Mouse (Mus musculus) heart, adult 9 months (tissue): Measurements from ENCODE around the gene Zranb1.

Experiments used
- DNase-seq, 2 experiments: peaks; one replicate each; pipeline ENCODE4 v3.0.0; 2022; ENCODE audit warnings: low spot score in 2 of 2

The Zranb1 gene

GRCm38 (mm10) chr7:132927201-132927600 lies 3.7 kb upstream of the Zranb1 start:
- DNase-seq = no peak

DNA sequence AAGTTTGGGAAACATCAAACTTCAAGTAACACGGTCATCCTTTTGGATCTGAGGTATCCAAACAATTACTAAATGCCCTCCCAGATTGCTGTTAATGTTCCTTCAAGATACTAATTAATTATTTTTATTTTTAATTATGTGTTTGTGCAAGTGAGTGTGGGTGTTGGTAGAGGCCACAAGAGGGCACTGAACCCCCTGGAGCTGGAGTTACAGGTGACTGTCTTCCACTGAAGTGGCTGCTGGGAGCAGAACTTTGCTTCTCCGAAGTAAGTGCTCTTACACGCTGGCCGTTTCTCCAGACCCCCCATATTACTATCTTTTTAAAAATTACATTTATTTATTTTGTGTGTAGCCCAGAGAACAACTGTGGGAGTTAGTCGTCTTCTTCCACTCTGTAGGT lies 887 bp upstream of the Zranb1 start:
- no peak for DNase-seq

DNA sequence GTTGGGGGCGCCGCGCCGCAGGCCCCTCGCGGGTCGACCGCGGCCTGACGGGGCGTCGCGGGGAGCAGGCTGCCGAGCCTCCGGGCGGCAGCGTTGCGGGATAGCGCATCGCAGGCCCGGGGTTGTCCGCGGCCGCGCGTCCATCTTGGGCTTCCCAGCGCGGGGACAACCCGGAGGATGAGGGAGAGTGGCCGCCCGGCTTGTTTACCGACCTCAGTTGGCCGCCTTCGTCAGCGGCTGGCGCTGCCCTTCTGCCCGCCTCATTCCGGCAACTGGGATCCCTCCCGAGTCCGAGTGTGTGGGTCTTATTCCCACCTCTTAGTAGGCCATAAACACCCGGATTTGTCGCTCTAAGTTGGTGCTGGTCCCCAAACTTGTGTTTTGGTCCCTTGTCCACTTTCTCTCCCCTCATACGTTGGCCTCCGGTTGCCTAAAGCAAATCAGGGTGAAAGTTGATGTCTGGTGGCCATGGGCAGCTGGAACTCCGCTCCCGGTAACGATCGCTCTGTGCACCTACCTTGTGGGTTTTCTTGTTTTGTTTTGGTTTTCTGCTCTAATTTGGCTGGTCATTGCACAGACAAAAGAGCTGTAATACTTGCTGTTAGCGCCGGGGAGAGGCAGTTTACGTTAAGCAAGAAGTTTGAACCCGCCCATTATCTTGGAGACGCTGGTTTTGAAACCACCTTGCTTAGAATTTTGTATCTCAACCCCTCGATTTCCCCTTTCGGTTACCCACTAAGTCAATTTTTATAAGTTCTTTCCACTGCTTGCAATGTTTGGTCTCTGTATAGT lies 814 bp downstream of the Zranb1 start:
- DNase-seq = peak; percentile 39 to 51

DNA sequence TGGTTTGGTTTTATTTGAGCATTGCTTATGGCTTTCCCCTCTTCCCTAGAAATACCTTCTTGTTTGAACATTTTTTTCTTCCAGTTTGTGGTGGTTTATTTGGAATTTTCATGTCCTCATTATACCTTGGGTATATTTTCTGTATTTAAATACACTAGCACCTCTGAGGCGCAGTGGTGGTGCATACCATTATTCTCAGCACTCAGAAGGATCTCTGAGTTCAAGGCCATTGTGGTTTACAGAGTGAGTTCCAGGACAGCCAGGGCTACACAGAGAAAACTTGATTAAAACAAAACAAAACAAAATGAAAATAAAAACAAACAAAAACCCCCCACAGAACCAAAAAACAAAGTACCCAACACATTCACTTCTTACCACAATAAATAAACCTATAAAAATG lies 2.4 kb downstream of the Zranb1 start:
- DNase-seq = no peak

DNA sequence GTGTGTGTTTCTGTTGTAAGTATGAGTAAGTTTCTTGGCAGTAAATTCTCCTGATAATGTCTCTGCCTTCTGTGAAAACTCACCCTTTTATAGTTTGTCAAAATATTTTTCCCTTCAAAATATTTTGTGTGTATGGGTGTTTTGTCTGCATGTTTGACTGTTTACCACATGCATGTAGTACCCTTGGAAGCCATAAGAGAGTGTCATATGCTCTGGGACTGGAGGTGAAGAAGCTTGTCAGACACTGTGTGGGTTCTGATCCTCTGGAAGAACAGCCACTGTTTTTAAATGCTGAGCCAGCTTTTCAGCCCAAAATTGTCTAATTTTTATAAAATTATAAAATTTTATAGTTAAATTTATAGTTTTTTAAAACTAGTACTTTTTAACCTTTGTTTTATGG lies 3.8 kb downstream of the Zranb1 start:
- no peak for DNase-seq

- DNase-seq = no peak
Measured at GRCm38 (mm10) chr7:132939118-132939517, 8.2 kb downstream of the Zranb1 start.

- DNase-seq = no peak
Measured at GRCm38 (mm10) chr7:132940569-132940968, 9.6 kb downstream of the Zranb1 start.

GRCm38 (mm10) chr7:132949968-132950367 lies 19.0 kb downstream of the Zranb1 start:
- no peak for DNase-seq

DNA sequence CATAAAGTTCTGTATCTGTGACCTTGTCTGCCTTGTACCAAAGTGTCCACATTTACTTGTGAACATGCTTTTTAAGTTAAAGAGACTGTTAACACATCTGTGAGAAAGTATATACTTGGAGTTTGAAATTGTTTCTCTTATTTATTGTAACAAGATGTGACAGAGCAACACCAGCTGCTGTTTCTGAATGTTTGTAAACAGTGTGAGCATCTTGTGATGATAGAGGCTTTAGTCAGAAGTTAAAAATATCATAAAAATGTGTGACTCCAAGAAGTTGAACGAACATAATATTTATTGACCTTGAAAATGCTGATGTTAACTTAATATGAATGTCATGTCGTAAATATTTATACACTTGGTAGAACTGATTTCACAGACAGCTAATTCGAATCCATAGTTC lies 19.7 kb downstream of the Zranb1 start:
- DNase-seq = no peak

DNA sequence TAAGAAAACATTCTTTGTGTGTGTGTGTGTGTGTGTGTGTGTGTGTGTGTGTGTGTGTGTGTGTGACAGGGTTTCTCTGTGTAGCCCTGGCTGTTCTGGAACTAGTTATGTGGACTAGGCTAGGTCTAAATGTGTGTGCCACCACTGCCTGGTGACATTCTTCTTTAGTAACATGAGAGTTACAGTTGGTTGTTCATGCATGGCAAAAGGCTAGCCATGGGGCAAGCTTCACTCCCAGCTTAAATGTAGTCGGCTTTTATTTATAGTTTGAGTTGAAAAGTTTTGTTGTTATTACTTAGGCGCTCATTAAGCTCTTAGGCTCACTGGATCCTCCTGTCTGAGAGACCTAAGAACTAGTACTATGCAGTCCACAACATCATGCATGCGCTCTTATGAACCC lies 33.5 kb downstream of the Zranb1 start:
- no peak for DNase-seq

GRCm38 (mm10) chr7:132965707-132966106 lies 34.8 kb downstream of the Zranb1 start:
- no peak for DNase-seq

DNA sequence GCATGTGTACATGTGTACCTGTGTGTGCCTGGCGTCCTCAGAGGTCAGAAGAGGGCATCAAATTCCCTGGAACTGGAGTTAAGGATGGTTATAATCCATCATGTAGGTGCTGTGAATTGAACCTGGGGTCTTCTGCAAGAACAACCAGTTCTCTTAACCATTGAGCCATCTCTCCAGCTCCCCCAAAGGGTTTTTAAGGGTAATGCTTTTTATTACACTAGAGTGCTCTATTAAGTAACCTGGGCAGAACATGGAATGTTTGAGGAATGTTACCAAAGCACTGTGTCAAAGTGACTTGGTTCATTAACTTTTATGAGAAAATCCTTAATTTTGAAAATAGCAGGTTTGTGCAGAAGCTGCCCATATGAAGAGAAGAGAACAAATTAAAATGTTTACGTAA lies 41.1 kb downstream of the Zranb1 start:
- no peak for DNase-seq

DNA sequence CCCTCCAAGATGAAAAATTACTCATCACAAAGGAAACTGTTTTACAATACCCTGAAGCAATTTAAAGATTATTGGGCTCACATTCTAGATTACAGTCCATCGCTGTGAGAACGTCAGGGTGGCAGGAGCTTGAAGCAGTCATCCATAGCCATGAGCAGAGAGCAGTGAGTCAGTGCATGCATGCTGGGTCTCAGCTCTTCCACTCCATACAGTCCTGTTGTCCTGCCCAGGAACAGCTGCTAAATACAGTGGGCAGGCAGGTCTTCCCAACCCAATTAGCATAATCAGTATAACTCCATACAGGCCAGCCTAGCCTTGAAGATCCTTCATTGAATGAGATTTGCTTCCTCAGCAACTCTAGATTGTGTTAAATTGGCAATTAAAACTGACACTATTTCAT lies 45.1 kb downstream of the Zranb1 start:
- no peak for DNase-seq

- no peak for DNase-seq
Measured at GRCm38 (mm10) chr7:132977981-132978380, 47.0 kb downstream of the Zranb1 start.

- no peak for DNase-seq
Measured at GRCm38 (mm10) chr7:132982639-132983038, 51.7 kb downstream of the Zranb1 start.

DNA sequence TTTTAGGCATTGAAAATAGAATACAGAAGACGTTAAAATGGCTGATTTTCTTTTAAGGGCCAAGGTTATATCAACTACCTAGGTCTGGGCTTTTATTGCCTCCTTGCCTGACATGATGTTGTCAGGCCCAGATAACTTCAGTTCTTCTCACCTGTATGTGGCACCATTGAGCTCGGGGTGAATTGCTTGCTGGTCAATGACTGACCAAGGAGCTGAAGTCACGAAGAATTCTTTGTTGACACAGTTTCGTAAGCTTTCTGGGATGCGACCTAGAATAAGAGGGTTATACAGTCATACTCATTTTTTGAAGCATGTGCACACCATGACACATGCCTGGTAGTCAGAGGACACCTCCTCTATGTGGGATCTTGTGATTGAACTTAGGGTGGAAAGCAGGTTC lies 58.9 kb downstream of the Zranb1 start:
- no peak for DNase-seq

DNA sequence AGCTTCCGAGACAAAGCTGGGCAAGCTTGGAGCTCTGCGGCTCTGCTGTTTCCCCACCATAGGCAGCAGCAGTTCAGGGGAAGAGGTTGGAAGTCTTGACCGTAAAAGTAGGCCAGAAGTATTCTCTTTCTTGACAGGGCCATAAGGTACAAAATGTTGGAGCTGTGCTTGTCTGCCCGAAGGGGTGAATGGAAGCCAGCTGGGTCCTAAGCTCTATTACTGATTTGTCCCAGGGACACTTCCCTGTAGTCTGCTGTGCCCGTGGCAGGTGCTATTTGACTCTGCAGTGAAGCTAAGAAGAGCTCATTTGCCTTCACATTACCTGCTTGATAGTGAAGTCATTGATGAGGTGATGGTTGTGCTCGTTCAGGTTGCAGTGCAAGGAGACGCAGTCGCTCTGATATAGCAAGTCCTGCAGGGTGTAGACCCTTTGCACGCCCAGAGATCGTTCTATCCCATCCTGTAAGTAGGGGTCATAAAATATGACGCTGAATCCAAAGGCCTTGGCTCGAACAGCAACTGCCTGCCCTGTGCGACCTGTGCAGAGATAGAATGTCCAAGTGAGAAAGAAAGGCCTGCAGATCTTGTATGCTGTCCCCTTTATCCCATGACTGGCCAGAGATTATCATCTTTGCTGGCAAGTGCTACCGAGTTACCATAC lies 60.4 kb downstream of the Zranb1 start:
- DNase-seq = no peak

DNA sequence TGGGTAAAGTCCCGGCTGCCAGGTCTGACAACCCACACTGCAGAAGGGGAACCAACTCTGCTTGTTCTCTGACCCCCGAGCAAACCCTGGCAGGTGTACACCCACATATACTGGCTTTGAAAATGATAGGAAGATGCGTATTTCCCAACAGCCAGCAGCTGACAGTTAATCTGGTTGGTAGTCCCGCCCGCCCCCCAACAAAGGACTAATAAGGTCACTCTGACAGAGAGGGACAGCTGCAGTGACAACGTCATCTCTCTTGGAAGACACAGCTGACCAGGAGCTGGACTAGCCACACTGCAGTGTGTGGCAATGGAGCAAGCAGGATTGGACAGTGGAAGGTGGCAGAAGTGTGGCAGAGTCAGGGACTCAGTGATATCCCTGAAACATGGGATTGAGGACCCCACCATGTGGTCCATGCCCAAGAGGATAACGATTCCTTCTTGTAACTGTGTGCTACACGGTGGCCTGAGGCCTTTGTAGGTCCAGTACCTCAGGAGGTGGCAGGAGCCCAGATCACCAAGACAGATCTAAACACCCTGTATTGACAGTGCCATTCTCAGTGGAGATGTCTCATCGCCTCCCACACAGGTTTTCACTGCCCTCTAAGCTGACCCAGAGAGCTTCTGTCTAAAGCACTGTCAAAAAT lies 62.1 kb downstream of the Zranb1 start:
- DNase-seq = no peak

DNA sequence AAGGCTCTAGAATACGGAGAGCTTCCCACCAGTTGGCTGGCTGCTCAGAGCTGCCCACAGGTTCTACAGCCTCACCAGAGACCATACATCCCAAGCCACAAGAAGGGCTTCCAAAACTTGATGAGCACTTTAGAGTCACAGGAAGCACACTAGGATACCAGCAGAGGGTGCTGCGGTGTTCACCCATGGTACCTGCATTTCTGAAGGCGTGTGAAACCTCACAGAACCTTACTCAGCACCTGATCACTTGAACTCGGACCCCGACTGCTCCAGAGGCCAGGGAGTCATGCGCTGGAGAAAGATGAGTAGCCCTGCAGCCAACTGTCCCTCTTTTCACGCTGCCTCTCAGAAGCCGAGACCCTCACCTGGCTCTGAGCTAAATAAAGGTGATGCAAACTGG lies 63.2 kb downstream of the Zranb1 start:
- no peak for DNase-seq

DNA sequence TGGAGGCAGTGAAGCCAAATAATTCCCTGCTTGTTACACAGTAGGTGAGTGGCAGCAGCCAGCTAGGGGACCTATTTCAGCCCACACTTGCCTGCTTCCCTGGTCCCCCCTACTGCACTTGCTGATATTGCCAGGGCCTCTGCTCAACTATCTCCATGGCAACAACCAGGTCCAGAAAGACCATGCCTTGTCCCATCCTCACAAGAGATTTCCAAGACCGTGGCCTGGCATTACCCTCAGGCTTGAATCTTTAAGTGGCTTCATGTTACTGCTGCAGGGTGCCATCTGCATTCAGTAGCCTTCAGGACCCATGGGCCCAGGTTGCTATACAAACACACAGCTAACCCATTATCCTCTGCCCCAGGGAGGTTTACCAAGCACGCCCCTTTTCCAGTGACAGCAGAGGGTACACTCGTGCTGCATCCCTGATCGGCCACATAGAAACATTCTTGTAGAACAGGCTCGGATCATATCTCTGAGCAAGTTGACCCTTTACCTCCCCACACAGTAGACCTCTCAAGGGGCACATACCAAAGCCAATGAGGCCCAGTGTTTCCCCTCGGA lies 63.8 kb downstream of the Zranb1 start:
- DNase-seq = no peak

DNA sequence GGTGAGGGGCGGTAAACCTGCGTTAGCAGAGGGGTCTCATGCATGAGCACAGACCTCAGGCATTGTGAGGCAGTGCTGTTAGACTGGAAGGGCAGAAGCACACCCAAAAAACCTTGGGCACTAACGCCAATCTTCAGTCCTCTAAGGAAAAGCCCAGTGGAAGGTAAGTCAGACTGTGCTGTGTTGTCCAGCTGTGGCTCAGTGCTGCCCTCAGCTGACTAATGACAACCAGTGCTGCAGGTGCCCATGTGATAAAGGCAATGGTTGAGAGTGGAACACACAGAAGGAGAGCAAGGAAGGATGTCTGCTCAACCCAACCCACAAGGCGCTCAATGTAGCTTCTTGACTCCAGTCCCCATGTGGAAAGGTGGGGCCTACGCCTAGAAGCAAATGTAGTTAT lies 65.4 kb downstream of the Zranb1 start:
- no peak for DNase-seq

GRCm38 (mm10) chr7:132998639-132999038 lies 67.7 kb downstream of the Zranb1 start:
- DNase-seq = no peak

GRCm38 (mm10) chr7:132999061-132999460 lies 68.1 kb downstream of the Zranb1 start:
- DNase-seq = no peak
